Mouse (Mus musculus): ENCODE data around the gene Spata31d1b.

DNA sequence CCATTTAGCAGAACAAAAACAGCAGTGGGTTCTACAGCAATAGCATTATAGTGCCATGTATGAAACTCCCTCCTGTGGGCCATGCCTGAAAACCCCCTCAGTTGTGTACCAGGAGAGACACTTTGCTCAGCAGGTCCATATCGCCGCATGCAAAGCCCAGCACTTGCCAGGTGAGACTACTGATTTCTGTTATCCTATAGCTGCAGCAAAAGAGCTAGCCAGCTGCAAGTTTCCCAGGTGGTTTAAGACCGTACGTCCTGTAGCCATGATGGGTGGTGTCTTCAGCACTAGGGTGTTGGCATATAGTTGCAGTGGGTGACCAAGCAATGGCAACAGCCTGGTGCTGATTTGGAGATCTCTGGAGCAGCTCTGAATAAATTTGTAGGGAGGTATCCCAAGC lies 27.3 kb downstream of the Spata31d1b start:
- TF ChIP-seq POLR2A (IDR thresholded peaks at IDR 0.05; ENCODE audit: borderline replicate concordance, extremely low read depth, insufficient read depth, insufficient read length, poor library complexity, severe bottlenecking) = no peak
- TF ChIP-seq CTCF (IDR thresholded peaks at IDR 0.05; ENCODE audit: borderline replicate concordance, extremely low read depth, insufficient read depth, insufficient read length) = no peak
